Mouse (Mus musculus) 416B (cell line): Measurements from ENCODE around the gene Mgme1.

Source experiments
- DNase-seq: peaks from one replicate; pipeline ENCODE4 v3.0.0; 2011; ENCODE audit warnings: low read depth

The Mgme1 gene

DNA sequence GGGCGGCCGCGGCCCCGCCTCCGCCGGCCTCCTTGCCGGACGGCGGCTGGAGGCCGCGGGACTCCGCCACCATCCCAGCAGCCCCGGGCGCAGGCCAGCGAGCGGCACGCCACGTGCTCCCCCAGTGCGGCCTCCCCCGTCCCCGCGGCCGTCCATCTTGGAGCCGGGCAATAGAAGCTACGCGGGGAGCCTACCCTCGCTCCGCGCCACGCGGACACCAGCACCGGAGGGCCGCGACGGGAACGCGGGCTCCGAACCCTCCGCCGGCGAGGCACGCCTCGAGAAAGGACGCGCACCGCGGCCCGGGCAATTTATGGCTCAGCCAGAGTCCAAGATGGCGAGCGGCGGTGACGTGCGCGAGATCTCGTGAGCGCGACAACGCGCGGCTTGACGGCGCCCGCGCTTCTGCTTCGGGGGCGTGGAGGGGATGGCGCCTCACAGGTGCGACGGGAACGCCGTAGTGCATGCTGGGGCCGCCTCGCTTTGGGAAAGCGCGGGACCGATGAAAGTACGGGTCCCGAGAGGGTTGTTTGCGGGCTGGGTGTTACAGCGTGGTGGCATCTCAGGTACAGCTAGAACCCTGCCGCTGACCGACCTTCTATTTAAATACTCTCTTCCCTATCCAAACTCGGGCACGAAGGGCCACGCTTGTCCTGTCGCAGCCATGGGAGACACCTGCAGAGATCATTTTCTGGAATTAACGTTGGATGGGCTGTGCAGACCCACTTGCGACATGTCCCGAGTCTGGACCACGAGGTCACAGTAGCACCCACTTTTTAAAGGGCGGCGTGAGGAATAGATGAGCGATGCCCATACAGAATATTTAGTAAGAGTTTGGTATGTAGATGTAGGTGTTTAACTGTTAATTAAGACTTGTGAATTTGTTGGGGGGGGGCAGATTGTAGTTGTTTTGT lies at the start of gene Mgme1, which contains the start of gene Snx5:
Gene Mgme1 (plus strand): TSS at position 157 of the 914 bp plus-strand sequence.
Gene Snx5 (minus strand): TSS at position 400 of the 914 bp plus-strand sequence.
- peak; percentile 97 for DNase-seq

GRCm38 (mm10) chr2:144224351-144224750 lies 46.1 kb upstream of the Mgme1 start:
- DNase-seq = no peak

GRCm38 (mm10) chr2:144226906-144227586 lies 43.4 kb upstream of the Mgme1 start:
- DNase-seq = no peak

DNA sequence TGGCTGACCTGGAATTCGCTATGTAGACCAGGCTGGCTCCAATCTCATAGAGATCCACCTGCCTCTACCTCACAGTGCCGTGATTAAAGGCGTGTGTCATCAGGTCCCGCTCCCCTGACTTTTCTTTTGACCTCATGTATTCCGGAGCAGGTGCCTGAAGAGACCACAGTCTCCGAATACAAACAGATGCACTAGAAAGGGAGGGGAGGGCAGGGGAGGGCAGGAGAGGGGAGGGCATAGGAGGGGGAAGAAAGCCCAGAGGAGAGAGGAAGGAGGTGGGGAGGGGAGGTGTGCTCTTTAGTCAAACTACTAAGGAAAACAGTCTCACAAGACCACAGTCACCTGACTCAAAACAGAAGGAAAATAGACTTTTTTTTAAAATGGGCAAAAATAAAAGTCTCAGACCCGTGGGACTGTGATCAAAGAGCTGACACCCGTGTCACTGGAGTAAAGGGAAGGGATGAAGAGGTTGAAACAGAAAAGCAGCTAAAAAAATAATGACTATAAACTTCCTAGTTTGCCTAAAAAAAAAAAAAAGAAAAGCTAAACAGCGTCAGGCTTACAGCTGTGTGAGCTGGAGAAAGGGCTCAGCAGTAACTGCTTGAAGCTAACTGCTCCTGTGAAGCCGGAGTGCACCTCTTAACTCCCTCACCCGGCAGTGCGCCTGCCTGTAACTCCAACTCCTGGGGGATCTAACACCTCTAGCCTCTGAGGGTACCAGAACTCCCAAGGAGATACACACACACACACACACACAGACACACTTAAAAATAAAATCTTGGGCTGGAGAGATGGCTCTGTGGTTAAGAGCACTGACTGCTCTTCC lies 41.7 kb upstream of the Mgme1 start:
- peak; percentile 58 for DNase-seq

- no peak for DNase-seq
Measured at GRCm38 (mm10) chr2:144229647-144230046, 40.8 kb upstream of the Mgme1 start.

- DNase-seq = peak; percentile 91
Measured at GRCm38 (mm10) chr2:144230498-144230897, 40.0 kb upstream of the Mgme1 start.

DNA sequence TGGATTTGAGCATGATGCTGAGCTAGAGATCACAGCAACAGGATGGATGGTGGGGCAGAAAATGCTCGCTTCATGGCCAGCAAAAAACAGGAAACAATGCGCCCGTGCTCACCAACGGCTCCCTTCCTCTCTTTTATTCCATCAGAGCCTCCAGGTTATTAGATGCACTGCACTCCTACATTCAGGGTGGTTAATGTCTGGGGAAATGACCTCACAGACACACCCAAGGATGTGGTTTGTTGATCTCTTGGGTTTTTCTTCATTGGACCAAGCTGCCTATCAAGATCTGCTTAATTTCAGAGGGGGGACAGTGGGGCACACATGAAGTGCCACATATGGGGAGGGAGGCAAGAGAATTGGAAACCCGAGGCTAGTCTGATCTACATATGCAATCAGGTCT lies 39.3 kb upstream of the Mgme1 start:
- DNase-seq = peak; percentile 96

- no peak for DNase-seq
Measured at GRCm38 (mm10) chr2:144233534-144233933, 36.9 kb upstream of the Mgme1 start.

- no peak for DNase-seq
Measured at GRCm38 (mm10) chr2:144235776-144236175, 34.7 kb upstream of the Mgme1 start.

DNA sequence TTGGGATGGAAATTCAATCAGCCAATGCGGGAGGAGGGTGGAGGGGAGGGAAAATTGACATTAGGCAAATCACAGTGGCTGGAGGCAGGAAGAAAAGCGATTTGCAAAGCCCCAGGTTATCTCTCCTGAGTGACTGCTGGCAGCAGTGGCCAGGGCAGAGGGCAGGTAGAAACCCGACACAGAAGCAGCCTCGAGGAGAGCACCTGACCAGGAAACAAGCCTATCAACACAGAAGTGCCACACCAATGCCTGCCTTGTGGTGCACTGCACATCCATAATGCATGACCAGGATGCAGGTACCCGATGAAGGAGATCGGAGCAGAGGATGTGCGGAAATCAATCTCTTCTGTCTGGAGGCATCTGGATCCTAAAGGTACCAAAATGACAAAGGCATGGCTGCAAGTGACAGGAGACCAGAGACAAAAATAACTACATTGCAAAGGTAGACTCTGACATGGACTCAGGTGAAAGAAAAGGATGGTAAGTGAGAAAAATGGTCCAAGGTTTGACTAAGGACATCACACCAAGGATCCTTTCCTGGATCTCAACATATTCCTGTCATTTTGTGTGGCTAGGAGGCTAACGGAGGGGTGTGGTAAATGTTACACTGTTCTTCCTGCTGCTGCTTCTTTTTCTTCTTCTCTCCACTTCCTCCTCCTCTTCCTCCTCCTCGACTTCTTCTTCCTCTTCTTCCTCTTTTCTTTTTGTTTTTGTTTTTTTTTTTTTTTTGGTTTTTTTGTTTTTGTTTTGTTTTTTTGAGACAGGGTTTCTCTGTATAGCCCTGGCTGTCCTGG lies 33.5 kb upstream of the Mgme1 start:
- DNase-seq = no peak

GRCm38 (mm10) chr2:144238341-144238740 lies 32.1 kb upstream of the Mgme1 start:
- DNase-seq = no peak

DNA sequence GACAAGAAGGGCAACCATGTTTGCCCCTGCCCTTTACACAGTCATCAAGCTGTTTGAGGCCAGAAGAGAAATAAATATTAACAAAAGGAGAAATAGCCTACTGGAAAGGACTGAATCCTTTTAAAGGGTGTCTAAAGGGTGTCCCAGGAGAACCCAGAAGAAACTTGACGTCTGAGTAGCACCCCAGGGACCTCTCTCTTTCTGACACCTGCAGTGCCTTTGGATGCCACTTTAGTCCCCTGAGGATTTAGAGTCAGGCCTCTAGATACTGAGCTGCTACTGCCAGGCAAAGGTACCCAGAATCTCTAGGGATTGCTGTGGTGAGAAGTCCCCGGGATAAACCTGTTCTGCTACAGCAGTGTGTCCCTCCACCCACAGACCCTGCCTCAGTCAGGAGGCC lies 31.1 kb upstream of the Mgme1 start:
- no peak for DNase-seq

DNA sequence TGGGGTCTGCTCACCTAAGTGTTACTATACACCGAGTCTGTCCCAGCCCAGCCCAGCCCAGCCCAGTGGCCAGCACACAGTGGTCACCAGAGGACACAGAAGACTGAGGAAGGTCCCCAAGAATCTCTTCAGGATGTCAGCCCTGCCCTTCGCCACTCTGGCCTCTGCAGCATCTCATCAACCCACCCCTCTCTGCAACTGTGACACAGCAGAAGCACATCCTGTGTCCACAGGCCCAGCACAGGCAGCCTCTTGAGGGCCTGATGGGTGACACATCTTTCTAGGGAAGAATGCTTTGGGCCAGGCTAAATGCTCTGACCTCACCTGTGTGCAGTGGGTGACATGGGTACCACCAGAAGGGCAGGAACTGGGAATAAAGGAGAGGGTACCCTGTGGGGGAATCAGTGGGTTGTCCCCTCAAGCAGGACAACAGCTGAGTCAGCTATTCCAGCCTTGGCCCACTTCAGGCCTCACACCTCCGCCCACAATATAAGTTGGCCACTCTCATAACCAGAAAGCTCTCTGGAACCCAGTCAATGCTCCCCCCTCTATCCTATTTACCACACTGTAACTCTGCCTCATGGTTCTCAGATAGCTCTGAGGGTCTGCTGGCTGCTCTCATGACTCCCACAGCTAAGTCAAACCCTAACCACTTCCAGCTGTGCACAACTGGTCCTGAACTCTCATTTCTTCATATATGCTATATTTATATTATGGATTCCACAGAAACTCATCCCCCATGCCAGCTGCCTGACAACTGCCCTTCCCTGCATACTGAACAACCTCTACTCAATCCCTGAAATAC lies 30.2 kb upstream of the Mgme1 start:
- DNase-seq = no peak

DNA sequence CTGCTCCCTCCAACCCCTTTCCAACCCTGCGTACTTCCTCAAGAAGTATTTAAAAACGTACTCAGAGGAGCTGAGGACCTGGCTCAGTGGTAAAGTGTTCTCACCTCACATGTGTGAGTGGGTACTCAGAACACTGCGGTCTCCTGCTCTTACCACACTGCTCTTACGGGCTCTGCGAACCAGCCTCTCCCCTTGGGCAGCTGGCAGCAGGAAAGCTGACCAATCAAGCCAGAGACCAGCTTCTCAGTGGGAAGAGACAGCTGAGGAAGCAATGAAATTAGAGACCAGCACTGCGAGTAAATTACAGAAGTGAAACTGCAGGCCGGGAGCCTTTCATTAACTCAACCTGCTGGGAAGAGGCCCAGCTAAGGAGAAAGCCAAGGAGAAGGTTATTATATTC lies 25.0 kb upstream of the Mgme1 start:
- no peak for DNase-seq

GRCm38 (mm10) chr2:144246270-144246669 lies 24.2 kb upstream of the Mgme1 start:
- no peak for DNase-seq

DNA sequence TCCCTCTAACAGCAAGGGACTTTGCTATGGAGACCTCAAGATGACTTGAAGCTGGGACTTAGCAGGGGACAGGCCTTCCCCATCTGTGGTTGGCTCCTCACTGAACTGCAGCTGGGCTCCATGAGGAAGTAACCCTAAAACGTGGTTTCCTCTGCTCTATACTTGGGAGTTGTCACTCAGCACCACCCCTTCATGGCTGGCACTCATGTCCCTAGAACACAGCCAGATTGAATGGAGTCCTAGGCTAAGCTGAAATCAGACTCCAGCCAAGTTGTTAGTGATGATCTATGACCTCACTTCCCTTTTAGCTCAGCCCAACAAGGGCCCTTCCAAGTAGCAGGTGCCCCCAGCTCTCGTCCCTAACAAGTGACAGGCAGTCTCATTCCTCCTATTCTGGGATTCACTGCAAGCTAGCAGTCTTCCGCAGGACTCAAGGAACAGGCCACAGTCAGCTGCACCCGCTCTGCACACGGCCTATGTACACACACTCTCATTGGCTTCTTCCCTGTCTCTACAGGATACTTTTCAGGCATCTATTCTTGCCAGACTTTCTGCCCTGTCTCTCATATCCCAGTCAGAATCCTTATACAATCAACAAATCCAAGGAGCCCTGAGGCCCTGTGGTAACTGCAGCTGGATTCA lies 23.0 kb upstream of the Mgme1 start:
- peak; percentile 77 for DNase-seq

GRCm38 (mm10) chr2:144248613-144249376 lies 21.7 kb upstream of the Mgme1 start:
- peak; percentile 45 for DNase-seq

- DNase-seq = no peak
Measured at GRCm38 (mm10) chr2:144250111-144250510, 20.4 kb upstream of the Mgme1 start.

- no peak for DNase-seq
Measured at GRCm38 (mm10) chr2:144262837-144263236, 7.6 kb upstream of the Mgme1 start.
